Mouse (Mus musculus) forebrain, postnatal 0 days (tissue): ENCODE measurements around the gene Hps1. TPM values are rescaled to one million over a fixed set of nuclear protein-coding genes. Genes with fewer than 3 reads are reported as not detected.

Experiments used
- ATAC-seq: fragments of 200-750 bp; cut with Nextera tagmentation; 2 replicates; pipeline ENCODE4 v1.8.0; 2017; ENCODE audit warnings: mild to moderate bottlenecking, moderate library complexity
- DNase-seq: peaks from one replicate; pipeline ENCODE4 v3.0.0-alpha.2; 2015
- H3K27ac ChIP-seq: fragments of 300-500 bp; sonication (generic); 2 replicates; pipeline ENCODE4 v1.5.1; 2014; ENCODE audit warnings: low read depth, mild to moderate bottlenecking, antibody characterized with exemption, low read length, moderate library complexity, mixed read lengths
- H3K27me3 ChIP-seq: fragments of 300-500 bp; sonication (generic); 2 replicates; pipeline ENCODE4 v1.6.1; 2014; ENCODE audit warnings: mild to moderate bottlenecking, low read length, mixed read lengths; ENCODE audit not compliant: insufficient read depth
- H3K36me3 ChIP-seq: fragments of 300-500 bp; sonication (generic); 2 replicates; pipeline ENCODE4 v1.6.1; 2014; ENCODE audit warnings: mild to moderate bottlenecking, moderate library complexity; ENCODE audit not compliant: insufficient read depth
- H3K4me1 ChIP-seq: fragments of 300-500 bp; sonication (generic); 2 replicates; pipeline ENCODE4 v1.6.1; 2014; ENCODE audit warnings: antibody characterized with exemption; ENCODE audit not compliant: insufficient read depth
- H3K4me2 ChIP-seq: fragments of 300-500 bp; sonication (generic); 2 replicates; pipeline ENCODE4 v1.6.1; 2014; ENCODE audit warnings: low read depth, mild to moderate bottlenecking, moderate library complexity
- H3K4me3 ChIP-seq: fragments of 300-500 bp; sonication (generic); 2 replicates; pipeline ENCODE4 v1.5.1; 2014; ENCODE audit warnings: low read depth, low read length, mixed read lengths
- H3K9ac ChIP-seq: fragments of 300-500 bp; sonication (generic); 2 replicates; pipeline ENCODE4 v1.6.1; 2014; ENCODE audit warnings: mild to moderate bottlenecking
- H3K9me3 ChIP-seq: fragments of 300-500 bp; sonication (generic); 2 replicates; pipeline ENCODE4 v1.6.1; 2016; ENCODE audit warnings: low read length
- CTCF ChIP-seq: sonication (generic); IDR thresholded peaks from 2 replicates; pipeline ENCODE4 v1.5.1; 2016; ENCODE audit warnings: antibody characterized with exemption, control low read depth, low read depth
- WGBS: fragments of 180-500 bp; shearing (Covaris S2); extraction: QIAGEN DNeasy Blood & Tissue Kit; methylation state at CpG from one replicate; pipeline ENCODE4 v1.1.7; 2014; 5-methylcytosine and 5-hydroxymethylcytosine counted together
- polyA plus RNA-seq: library from polyadenylated mRNA; unstranded; fragments of >200 nt; fragmentation: Nextera tagmentation; extraction: Ambion mirVana; gene quantifications from 2 replicates; pipeline ENCODE4 v1.2.1, GENCODE M21; 2015
- total RNA-seq: library from RNA; depleted of rRNA; stranded (reverse); fragments of >200 nt; gene quantifications from 2 replicates; pipeline ENCODE4 v1.2.3, GENCODE M21; 2014

Gene Hps1
- total and polyA plus RNA-seq, 2 experiments from 2014 or later, result 14.3 to 25.2 TPM

GRCm38 (mm10) chr19:42745084-42745868, 34.5 kb downstream of the Hps1 start:
- no peak overlapping the region for H3K4me2 ChIP-seq
- H3K27ac ChIP-seq, result no peak overlapping the region
- no peak for ATAC-seq
- WGBS, result 42% methylated on average over 9 of the region's 9 CpGs
- no peak for DNase-seq
- no peak overlapping the region for H3K4me3 ChIP-seq
- H3K9ac ChIP-seq, result no peak overlapping the region
- peaks cover 6% of the 10 kb centered on the region for H3K4me1 ChIP-seq
- no peak for TF ChIP-seq CTCF
- H3K27me3 ChIP-seq, result no peaks in the 10 kb centered on the region
- no peaks in the 10 kb centered on the region for H3K9me3 ChIP-seq
- no peaks in the 10 kb centered on the region for H3K36me3 ChIP-seq

GRCm38 (mm10) chr19:42744162-42744586, 35.6 kb downstream of the Hps1 start:
- TF ChIP-seq CTCF, result peak; percentile 87
- WGBS, result 24% methylated on average over 4 of the region's 4 CpGs
- Histone ChIP-seq H3K27me3 (no peaks in the 10 kb centered on the region), H3K4me1 (peaks cover 6% of the 10 kb centered on the region), H3K27ac (no peak overlapping the region), H3K4me2 (no peak overlapping the region), H3K9ac (no peak overlapping the region), H3K4me3 (no peak overlapping the region), H3K9me3 (no peaks in the 10 kb centered on the region), H3K36me3 (no peaks in the 10 kb centered on the region)
- ATAC-seq (peak; percentile 91), DNase-seq (peak; percentile 78)

GRCm38 (mm10) chr19:42743261-42743660, 36.5 kb downstream of the Hps1 start:
- TF ChIP-seq CTCF, result no peak
- no peak for DNase-seq
- WGBS, result 45% methylated on average over 16 of the region's 16 CpGs

GRCm38 (mm10) chr19:42741884-42742283, 37.9 kb downstream of the Hps1 start:
- Histone ChIP-seq H3K4me2 (no peak overlapping the region), H3K4me3 (no peak overlapping the region), H3K27me3 (no peaks in the 10 kb centered on the region), H3K36me3 (no peaks in the 10 kb centered on the region), H3K27ac (no peak overlapping the region), H3K9me3 (no peaks in the 10 kb centered on the region), H3K9ac (no peak overlapping the region; the same call in 1 of the 2 replicates), H3K4me1 (peaks cover 6% of the 10 kb centered on the region)
- 76% methylated on average over 14 of the region's 14 CpGs for WGBS
- no peak for TF ChIP-seq CTCF
- DNase-seq (no peak), ATAC-seq (peak; percentile 40; the same call in 1 of the 2 replicates)

More at GRCm38 (mm10) chr19:42743261-42743660, 36.5 kb downstream of the Hps1 start:
- peaks cover 6% of the 10 kb centered on the region for H3K4me1 ChIP-seq
- no peaks in the 10 kb centered on the region for H3K27me3 ChIP-seq
- H3K9ac ChIP-seq, result no peak overlapping the region
- no peak overlapping the region for H3K27ac ChIP-seq
- no peaks in the 10 kb centered on the region for H3K36me3 ChIP-seq
- H3K9me3 ChIP-seq, result no peaks in the 10 kb centered on the region
- H3K4me3 ChIP-seq, result no peak overlapping the region
- no peak for ATAC-seq
- no peak overlapping the region for H3K4me2 ChIP-seq

- TF ChIP-seq CTCF, result no peak
- Histone ChIP-seq H3K4me3 (no peak overlapping the region), H3K36me3 (no peaks in the 10 kb centered on the region), H3K27ac (no peak overlapping the region), H3K4me1 (peaks cover 6% of the 10 kb centered on the region), H3K4me2 (no peak overlapping the region), H3K27me3 (no peaks in the 10 kb centered on the region), H3K9me3 (no peaks in the 10 kb centered on the region), H3K9ac (no peak overlapping the region)
- DNase-seq (no peak), ATAC-seq (no peak)
- 82% methylated on average over 8 of the region's 8 CpGs for whole genome bisulfite sequencing
Observed at GRCm38 (mm10) chr19:42740163-42740899, 39.4 kb downstream of the Hps1 start.

- Histone ChIP-seq H3K36me3 (no peaks in the 10 kb centered on the region), H3K4me3 (no peak overlapping the region), H3K9me3 (no peaks in the 10 kb centered on the region), H3K27me3 (no peaks in the 10 kb centered on the region), H3K9ac (no peak overlapping the region), H3K4me2 (no peak overlapping the region), H3K4me1 (peaks cover 6% of the 10 kb centered on the region), H3K27ac (no peak overlapping the region)
- no peak for ATAC-seq
- 91% methylated on average over 6 of the region's 6 CpGs for WGBS
- DNase-seq, result no peak
- TF ChIP-seq CTCF, result no peak
Observed at GRCm38 (mm10) chr19:42739734-42740133, 40.0 kb downstream of the Hps1 start.

GRCm38 (mm10) chr19:42737753-42738152, 42.0 kb downstream of the Hps1 start:
- H3K4me2 ChIP-seq, result no peak overlapping the region
- H3K9me3 ChIP-seq, result no peaks in the 10 kb centered on the region
- TF ChIP-seq CTCF, result no peak
- 67% methylated on average over 9 of the region's 9 CpGs for WGBS
- H3K27me3 ChIP-seq, result no peaks in the 10 kb centered on the region
- H3K36me3 ChIP-seq, result no peaks in the 10 kb centered on the region
- no peak overlapping the region for H3K9ac ChIP-seq
- DNase-seq (no peak), ATAC-seq (peak; percentile 40; the same call in 1 of the 2 replicates)
- H3K4me3 ChIP-seq, result no peak overlapping the region
- no peak overlapping the region for H3K27ac ChIP-seq
- no peaks in the 10 kb centered on the region for H3K4me1 ChIP-seq
